Mouse (Mus musculus) urinary bladder, adult 18-20 months (tissue): Measurements from ENCODE around the gene Flt1.

Source experiments
- DNase-seq, 2 experiments: peaks; one replicate each; pipeline ENCODE4 v3.0.0; 2022; ENCODE audit warnings: low spot score in 2 of 2, mixed read lengths in 2 of 2

Flt1 gene

DNA sequence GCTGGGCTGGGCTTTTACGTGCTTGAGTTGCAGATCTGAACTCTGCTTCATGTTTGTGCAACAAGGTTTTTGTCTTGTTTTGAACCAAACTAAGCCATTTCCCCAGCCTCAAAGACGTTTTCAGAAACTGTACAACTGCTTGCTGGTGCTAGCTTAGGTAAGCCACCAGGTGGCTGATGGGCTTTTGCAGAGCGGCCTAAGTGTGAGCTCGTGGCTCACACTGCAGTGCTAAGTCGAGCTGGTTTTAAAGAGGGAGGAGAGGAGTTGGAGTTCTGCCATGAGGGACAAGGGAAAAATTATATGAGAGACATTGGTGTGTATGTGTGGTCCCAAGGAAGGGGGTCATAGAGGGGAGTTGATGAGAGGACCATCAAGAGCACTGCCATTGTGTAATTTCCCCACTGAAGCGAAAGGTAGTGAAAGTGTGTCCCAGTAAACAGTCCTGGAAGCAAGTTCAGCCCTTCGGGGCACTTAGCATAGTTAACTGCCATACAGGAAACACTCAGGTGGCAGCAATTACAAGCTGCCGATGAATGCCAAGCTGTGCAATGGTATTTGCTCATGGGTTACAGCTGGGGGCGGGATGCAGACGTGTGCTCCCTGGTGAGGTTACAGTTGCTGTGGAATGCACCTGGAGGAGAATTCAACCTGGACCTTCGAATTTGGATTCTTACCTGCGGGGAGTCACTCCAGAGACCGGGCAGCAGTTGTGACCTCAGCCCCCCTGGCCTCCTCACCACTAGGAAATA, 173.8 kb downstream of the Flt1 start:
- DNase-seq, result no peak

GRCm38 (mm10) chr5:147549016-147549755, 176.6 kb downstream of the Flt1 start:
- no peak for DNase-seq

DNA sequence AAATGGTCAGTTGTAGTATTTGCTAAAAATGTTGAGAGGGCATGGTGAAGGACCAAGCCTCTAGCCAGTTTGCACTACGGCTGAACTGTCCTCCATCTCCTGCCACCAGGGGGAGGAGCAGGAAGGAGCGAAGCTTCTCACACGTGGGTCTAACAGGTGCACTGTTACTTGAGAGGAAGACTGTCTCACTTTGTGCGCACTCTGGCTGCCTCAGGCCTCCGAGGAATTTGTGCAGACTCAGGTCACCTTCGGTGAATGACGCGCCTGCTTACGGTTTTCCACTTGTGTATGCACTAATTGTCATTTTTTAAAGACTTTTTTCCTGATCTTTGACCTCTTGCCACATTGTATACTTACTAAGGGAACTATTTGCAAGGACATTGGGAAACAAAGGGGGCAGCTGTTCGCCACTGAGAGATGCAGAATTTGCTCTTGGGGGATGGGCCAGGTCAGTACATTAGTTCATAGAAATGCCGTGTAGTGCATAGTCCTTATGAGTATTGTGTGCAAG, 180.0 kb downstream of the Flt1 start:
- no peak for DNase-seq

DNA sequence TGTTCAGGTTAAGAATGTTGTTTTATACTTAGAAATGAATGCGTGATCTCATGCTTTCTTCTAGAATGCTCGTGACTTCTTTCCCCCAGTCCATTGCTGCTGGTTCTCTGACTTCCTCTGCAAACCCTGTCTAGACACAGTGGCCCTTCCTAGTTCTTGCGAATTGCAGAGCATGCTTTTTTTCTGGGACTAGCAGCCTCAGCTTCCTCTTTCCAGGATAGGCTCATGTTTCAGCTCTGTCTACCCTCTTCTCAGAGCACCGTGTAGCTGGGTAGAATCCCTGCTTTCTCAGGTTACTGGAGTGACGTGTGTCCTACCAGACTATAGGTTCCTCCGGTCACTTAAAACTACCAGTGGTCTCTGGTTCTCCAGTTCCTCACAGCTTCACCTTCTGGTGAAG, 183.5 kb downstream of the Flt1 start:
- no peak for DNase-seq

DNA sequence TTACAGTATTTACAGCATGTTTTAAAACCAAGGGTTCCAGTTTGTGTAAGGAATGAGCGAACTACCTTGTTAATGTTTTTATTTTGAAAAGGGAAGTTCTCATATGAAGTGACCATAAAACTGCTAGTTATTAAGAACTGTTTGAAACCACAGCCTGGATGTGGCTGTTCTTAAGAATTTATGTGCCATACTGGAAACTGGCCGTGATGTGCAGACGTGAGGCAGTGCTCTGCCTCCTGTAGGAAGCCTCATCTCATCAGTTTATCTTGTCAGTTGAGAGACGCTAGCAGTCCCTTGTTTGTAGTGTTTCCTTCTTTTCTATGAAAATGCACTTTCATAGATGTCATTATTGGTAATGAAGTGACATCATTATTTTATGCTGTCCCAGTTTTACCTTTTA, 186.0 kb downstream of the Flt1 start:
- no peak for DNase-seq

DNA sequence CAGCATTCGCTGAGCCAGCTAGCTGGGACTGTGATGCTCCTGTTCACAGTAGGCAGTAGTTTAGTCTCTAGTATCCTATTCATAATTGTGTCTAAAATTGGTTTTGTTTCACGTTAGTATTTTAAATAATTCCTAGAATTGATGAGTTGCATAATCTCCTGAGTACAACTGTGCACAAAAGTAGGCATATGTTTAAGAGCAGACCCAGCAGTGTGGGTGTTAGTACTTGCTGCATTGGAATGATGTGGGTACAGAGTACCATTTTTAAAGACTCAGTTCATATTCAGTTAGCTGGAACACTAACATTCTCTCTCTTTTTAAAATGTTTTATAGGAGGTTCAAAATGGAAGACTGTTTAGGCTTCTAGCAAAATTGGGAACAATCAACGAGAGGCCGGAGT, 186.4 kb downstream of the Flt1 start:
- no peak for DNase-seq

DNA sequence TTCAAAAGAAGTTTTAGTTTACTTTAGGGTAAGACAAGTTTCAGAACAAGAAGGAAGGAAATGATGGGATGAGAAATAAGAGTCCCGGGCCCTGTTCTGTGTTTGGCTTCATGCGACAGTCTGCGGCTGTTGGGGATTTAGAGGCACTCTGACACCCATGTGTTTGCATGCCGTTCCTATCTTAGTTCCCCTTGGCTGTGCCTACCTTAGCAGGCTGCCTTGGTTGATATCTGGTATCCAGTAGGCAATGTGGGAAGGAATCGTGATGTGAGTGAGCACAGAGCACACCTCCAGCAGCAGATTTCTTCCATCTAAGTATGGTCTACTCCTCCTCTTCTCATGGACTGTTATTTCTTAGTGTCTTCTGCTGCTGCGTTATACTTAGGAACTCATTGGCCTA, 193.8 kb downstream of the Flt1 start:
- no peak for DNase-seq

GRCm38 (mm10) chr5:147527788-147528187, 198.0 kb downstream of the Flt1 start:
- DNase-seq, result no peak

DNA sequence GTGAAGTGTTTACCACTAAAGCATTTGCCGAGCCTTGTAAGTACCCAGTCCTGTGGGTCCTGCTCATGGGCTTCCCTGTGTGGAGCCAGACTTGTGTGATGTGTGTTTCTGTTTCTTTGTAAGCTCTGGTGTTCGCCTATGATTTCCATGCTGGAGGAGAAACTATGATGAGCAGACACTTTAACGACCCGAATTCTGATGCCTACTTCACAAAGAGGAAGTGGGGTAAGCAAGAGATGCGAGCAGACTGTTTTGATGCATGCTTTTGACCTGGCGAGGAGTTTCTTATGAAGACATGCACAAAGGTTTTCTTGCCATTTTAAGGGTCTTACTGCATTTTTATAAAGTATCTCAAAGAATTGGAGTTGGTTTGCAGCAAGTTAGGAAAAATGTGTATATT, 198.8 kb downstream of the Flt1 start:
- DNase-seq, result no peak
